Mouse (Mus musculus): ENCODE results near the gene Zfp882.
"Not testable (repeated sequence)": the region's sequence is repeated elsewhere in the genome, so short reads cannot be mapped to it uniquely, and the experiment has no call there.

Zfp882 gene

DNA sequence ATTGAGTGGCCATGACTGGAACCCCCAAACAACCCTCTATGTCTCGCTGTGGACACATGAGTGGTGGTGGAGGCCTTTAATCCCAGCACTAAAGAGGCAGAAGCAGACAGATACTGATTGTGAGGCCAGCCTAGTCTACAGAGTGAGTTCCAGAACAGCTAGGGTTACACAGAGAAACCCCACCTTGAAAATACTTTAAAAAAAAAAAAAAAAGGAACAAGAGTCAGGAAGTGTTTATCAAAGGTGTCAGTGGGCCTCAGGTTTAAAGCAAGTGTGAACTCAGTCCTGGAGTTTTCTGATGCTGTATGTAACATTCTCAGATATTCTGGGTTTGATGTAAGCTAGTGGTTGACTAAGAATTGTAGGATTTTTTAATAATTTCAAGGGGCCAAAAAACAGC lies 44.1 kb downstream of the Zfp882 start:
- no peak for DNase-seq (ENCODE audit: extremely low spot score)

GRCm38 (mm10) chr8:71952961-71953700 lies 44.7 kb downstream of the Zfp882 start:
- DNase-seq (ENCODE audit: extremely low spot score): not testable (repeated sequence)

- DNase-seq (ENCODE audit: extremely low spot score): no peak
Observed at GRCm38 (mm10) chr8:71954666-71955065, 46.3 kb downstream of the Zfp882 start.

GRCm38 (mm10) chr8:71960483-71960882 lies 52.1 kb downstream of the Zfp882 start:
- DNase-seq (ENCODE audit: extremely low spot score): no peak

DNA sequence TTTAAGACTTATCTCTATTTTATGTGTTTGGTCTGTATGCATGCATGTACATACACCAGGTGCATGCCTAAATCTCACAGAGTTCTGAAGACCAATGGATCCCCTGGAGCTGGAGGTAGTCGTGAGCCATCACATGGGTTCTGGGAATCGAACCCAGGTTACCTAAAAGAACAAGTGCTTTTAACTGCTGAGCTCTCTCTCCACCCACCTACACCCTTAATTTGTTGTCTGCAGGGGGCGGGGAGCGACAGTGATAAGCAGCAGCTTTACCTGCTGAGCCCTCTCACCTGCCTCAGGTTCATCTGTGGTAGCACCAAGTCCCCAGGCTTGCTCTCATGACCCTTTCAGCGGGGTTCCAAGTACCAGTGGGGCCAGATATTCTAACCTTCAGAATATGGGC lies 53.4 kb downstream of the Zfp882 start:
- no peak for DNase-seq (ENCODE audit: extremely low spot score)

DNA sequence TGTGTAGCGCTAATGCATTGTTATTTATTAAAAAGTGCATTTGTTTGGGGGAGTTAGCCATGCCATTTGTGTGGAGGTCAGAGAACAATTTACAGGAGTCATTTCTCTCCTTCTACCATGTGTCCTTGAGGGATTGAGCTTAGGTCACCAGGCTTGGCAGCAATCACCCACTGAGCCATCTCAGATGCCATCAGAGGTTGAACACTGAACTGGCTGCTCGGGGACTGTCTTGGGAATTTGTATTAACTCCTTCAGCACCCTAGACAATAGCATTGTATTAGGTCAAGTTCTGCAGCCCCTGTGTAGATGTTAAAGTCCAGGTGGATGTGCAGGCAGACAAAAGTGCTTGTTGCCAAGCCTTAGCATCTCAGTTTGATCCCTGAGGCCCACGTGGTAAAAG lies 55.6 kb downstream of the Zfp882 start:
- no peak for DNase-seq (ENCODE audit: extremely low spot score)

GRCm38 (mm10) chr8:71965166-71965565 lies 56.8 kb downstream of the Zfp882 start:
- no peak for DNase-seq (ENCODE audit: extremely low spot score)
